10 mouse cellular contexts compared by ENCODE assay signal in the genomic region with DNA sequence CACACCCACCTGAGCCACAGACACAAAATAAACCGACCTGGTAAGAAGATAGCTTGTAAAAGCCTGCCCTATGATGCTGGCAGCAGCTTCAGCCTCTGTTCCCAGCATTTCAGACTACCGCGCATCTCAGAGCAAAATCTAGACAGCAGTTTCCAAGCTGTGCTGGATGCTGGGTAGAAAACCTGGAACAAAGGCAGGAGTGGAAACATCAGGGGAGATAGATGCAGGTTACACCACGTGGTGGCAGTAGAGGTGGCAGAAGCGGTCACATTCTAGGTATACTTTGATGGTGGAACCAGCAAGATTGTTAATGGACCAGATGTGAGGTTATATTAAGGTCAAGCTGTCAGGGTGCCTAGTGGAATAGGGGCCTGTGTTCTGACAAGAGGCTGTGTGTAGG. TPM values are rescaled to one million over a fixed set of nuclear protein-coding genes. Genes with fewer than 3 reads are reported as not detected.
DNase-seq lines count a peak whose midpoint lies in the region; ATAC-seq and TF ChIP-seq lines count a peak whose summit lies in the region.
"Had no signal": no experiment of that assay in that cellular context is flagged by ENCODE, and none has a peak within 500 bp of the region (broad histone marks: within the 10 kb centered on the region; RNA-seq: fewer than 3 reads in every experiment).

No protein-coding gene starts in this region.

- H3K9ac ChIP-seq in forebrain, embryonic 14.5 days (ENCODE audit: low read length), result no peak overlapping the region
- H3K9ac ChIP-seq in forebrain, embryonic 13.5 days, result no peak overlapping the region
- H3K9ac ChIP-seq in lung, embryonic 16.5 days (ENCODE audit: low read length), result no peak overlapping the region
- H3K9ac ChIP-seq: midbrain, embryonic 12.5 days had no signal

- TF ChIP-seq CTCF in lung, adult 2 months (IDR thresholded peaks at IDR 0.05; ENCODE audit: insufficient read depth, low read length), result no peak

- no peaks in the 10 kb centered on the region for H3K4me1 ChIP-seq in forebrain, embryonic 14.5 days (ENCODE audit: control insufficient read depth, insufficient read depth, low read length)
- H3K4me1 ChIP-seq in forebrain, embryonic 13.5 days, result no peaks in the 10 kb centered on the region
- no peaks in the 10 kb centered on the region for H3K4me1 ChIP-seq in lung, embryonic 16.5 days (replicated peaks; ENCODE audit: control insufficient read depth, insufficient read depth, low read length)
- H3K4me1 ChIP-seq in lung, adult 2 months (ENCODE audit: control insufficient read depth, insufficient read depth, low read length), result no peaks in the 10 kb centered on the region
- H3K4me1 ChIP-seq: midbrain, embryonic 12.5 days had no signal

- H3K36me3 ChIP-seq in forebrain, embryonic 14.5 days (ENCODE audit: control insufficient read depth, insufficient read depth, low read length), result peaks cover 91% of the 10 kb centered on the region
- H3K36me3 ChIP-seq in forebrain, embryonic 13.5 days (ENCODE audit: poor library complexity, severe bottlenecking), result peaks cover 94% of the 10 kb centered on the region
- H3K36me3 ChIP-seq in lung, embryonic 16.5 days (ENCODE audit: control insufficient read depth, insufficient read depth, low read length), result peaks cover 47% of the 10 kb centered on the region

- ATAC-seq in forebrain, embryonic 14.5 days, result no peak
- ATAC-seq in forebrain, embryonic 13.5 days, result no peak
- peak; percentile 12; the same call in 1 of the 2 replicates for ATAC-seq in lung, embryonic 16.5 days (ENCODE audit: low read depth)
- ATAC-seq in megakaryocyte progenitor cell, adult 5-6 weeks (replicated peaks; ENCODE audit: poor library complexity), result peak; percentile 39; the same call in 1 of the 2 replicates
- no peak for ATAC-seq in erythroblast, adult 5-6 weeks (replicated peaks; ENCODE audit: low FRiP score, poor library complexity, severe bottlenecking)

- no peak overlapping the region for H3K4me3 ChIP-seq in forebrain, embryonic 14.5 days (ENCODE audit: low read depth, low read length)
- no peak overlapping the region for H3K4me3 ChIP-seq in forebrain, embryonic 13.5 days
- H3K4me3 ChIP-seq in lung, embryonic 16.5 days (ENCODE audit: low read length), result no peak overlapping the region
- no peak overlapping the region for H3K4me3 ChIP-seq in lung, adult 2 months (replicated peaks; ENCODE audit: extremely low read depth, low read depth, low read length)
- H3K4me3 ChIP-seq: midbrain, embryonic 12.5 days had no signal

- no peaks in the 10 kb centered on the region for H3K9me3 ChIP-seq in forebrain, embryonic 14.5 days (replicated peaks; ENCODE audit: control insufficient read depth, low read length)
- H3K9me3 ChIP-seq in forebrain, embryonic 13.5 days (replicated peaks), result no peaks in the 10 kb centered on the region
- H3K9me3 ChIP-seq in lung, embryonic 16.5 days (ENCODE audit: control insufficient read depth, low read length), result no peaks in the 10 kb centered on the region
- H3K9me3 ChIP-seq: midbrain, embryonic 12.5 days had no signal

- no peak overlapping the region for H3K27ac ChIP-seq in forebrain, embryonic 14.5 days (ENCODE audit: low read depth, low read length)
- H3K27ac ChIP-seq in forebrain, embryonic 13.5 days, result no peak overlapping the region; the same call in 1 of the 2 replicates
- H3K27ac ChIP-seq in lung, embryonic 16.5 days (ENCODE audit: low read length), result no peak overlapping the region
- H3K27ac ChIP-seq: midbrain, embryonic 12.5 days had no signal

- DNase-seq in forebrain, embryonic 14.5 days (ENCODE audit: low spot score), result peak; percentile 20
- DNase-seq in lung, adult 2 months, result no peak
- DNase-seq in embryo, embryonic 10.5 days (ENCODE audit: low spot score), result peak; percentile 23
- DNase-seq in thymus, postnatal 10 days (ENCODE audit: low spot score in 2 of 2), result no peak
- DNase-seq: right cerebral cortex, postnatal 14 days had no signal

- H3K4me2 ChIP-seq in forebrain, embryonic 14.5 days (ENCODE audit: low read length), result no peak overlapping the region
- no peak overlapping the region for H3K4me2 ChIP-seq in forebrain, embryonic 13.5 days
- no peak overlapping the region for H3K4me2 ChIP-seq in lung, embryonic 16.5 days (ENCODE audit: low read depth, low read length)
- H3K4me2 ChIP-seq: midbrain, embryonic 12.5 days had no signal

- no peaks in the 10 kb centered on the region for H3K27me3 ChIP-seq in forebrain, embryonic 14.5 days (replicated peaks; ENCODE audit: control insufficient read depth, insufficient read depth, low read length)
- no peaks in the 10 kb centered on the region for H3K27me3 ChIP-seq in forebrain, embryonic 13.5 days
- no peaks in the 10 kb centered on the region for H3K27me3 ChIP-seq in lung, embryonic 16.5 days (ENCODE audit: control insufficient read depth, insufficient read depth, low read depth, low read length)
- H3K27me3 ChIP-seq: midbrain, embryonic 12.5 days had no signal

- WGBS in forebrain, embryonic 14.5 days, result 78% methylated on average over 5 of the region's 5 CpGs
- 81% methylated on average over 5 of the region's 5 CpGs for WGBS in forebrain, embryonic 13.5 days
- WGBS in lung, embryonic 16.5 days, result 63% methylated on average over 5 of the region's 5 CpGs
- 69% methylated on average over 5 of the region's 5 CpGs for WGBS in lung, adult 2 months

- TF ChIP-seq POLR2A in lung, adult 2 months (IDR thresholded peaks at IDR 0.05; ENCODE audit: borderline replicate concordance, extremely low read depth, low read depth, low read length), result no peak

RNA-seq across cellular contexts. Expression of gene Tef, which starts 17.5 kb away (rescaled TPM):
- 15.1 and 18.1 TPM in 2 replicates for polyA plus RNA-seq in forebrain, embryonic 14.5 days (2014; fragmentation: Nextera tagmentation; extraction: Ambion mirVana)
- polyA plus RNA-seq in forebrain, embryonic 13.5 days (2015; fragmentation: Nextera tagmentation; extraction: Ambion mirVana), result 24.2 and 24.9 TPM in 2 replicates
- 32.4 and 39.8 TPM in 2 replicates for polyA plus RNA-seq in lung, embryonic 16.5 days (2015; fragmentation: Nextera tagmentation; extraction: Ambion mirVana)
- 95.4 and 99.7 TPM in 2 replicates for polyA plus RNA-seq in lung, adult 2 months (2012; rRNA removed)
- total RNA-seq in megakaryocyte progenitor cell, adult 5-6 weeks (2015), result 4.9 and 5.1 TPM in 2 replicates
- total RNA-seq in megakaryocyte progenitor cell, adult 5-6 weeks (2017), result 10.4 and 11.0 TPM in 2 replicates
- 0.38 and 2.3 TPM in 2 replicates for total RNA-seq in erythroblast, adult 5-6 weeks (2015; ENCODE audit: low replicate concordance)
- 0.98 and 2.0 TPM in 2 replicates for total RNA-seq in erythroblast, adult 5-6 weeks (2017; ENCODE audit: low replicate concordance)

RNA-seq across cellular contexts. Expression of gene Rangap1, which starts 39.4 kb away (rescaled TPM):
- polyA plus RNA-seq in forebrain, embryonic 14.5 days (2014; fragmentation: Nextera tagmentation; extraction: Ambion mirVana), result 108 and 118 TPM in 2 replicates
- 141 and 160 TPM in 2 replicates for polyA plus RNA-seq in forebrain, embryonic 13.5 days (2015; fragmentation: Nextera tagmentation; extraction: Ambion mirVana)
- 94.6 and 95.7 TPM in 2 replicates for polyA plus RNA-seq in lung, embryonic 16.5 days (2015; fragmentation: Nextera tagmentation; extraction: Ambion mirVana)
- 19.7 and 26.5 TPM in 2 replicates for polyA plus RNA-seq in lung, adult 2 months (2012; rRNA removed)
- total RNA-seq in megakaryocyte progenitor cell, adult 5-6 weeks (2015), result 44.1 and 46.9 TPM in 2 replicates
- 106 and 129 TPM in 2 replicates for total RNA-seq in megakaryocyte progenitor cell, adult 5-6 weeks (2017)
- total RNA-seq in erythroblast, adult 5-6 weeks (2015; ENCODE audit: low replicate concordance), result 8.3 and 19.4 TPM in 2 replicates
- total RNA-seq in erythroblast, adult 5-6 weeks (2017; ENCODE audit: low replicate concordance), result 34.2 and 41.5 TPM in 2 replicates

RNA-seq across cellular contexts. Expression of gene Zc3h7b, which starts 39.9 kb away (rescaled TPM):
- 49.9 and 65.9 TPM in 2 replicates for polyA plus RNA-seq in forebrain, embryonic 14.5 days (2014; fragmentation: Nextera tagmentation; extraction: Ambion mirVana)
- polyA plus RNA-seq in forebrain, embryonic 13.5 days (2015; fragmentation: Nextera tagmentation; extraction: Ambion mirVana), result 41.5 and 44.3 TPM in 2 replicates
- 25.7 and 32.0 TPM in 2 replicates for polyA plus RNA-seq in lung, embryonic 16.5 days (2015; fragmentation: Nextera tagmentation; extraction: Ambion mirVana)
- 47.5 and 52.4 TPM in 2 replicates for polyA plus RNA-seq in lung, adult 2 months (2012; rRNA removed)
- 19.3 and 20.5 TPM in 2 replicates for total RNA-seq in megakaryocyte progenitor cell, adult 5-6 weeks (2015)
- 16.0 and 17.8 TPM in 2 replicates for total RNA-seq in megakaryocyte progenitor cell, adult 5-6 weeks (2017)
- total RNA-seq in erythroblast, adult 5-6 weeks (2015; ENCODE audit: low replicate concordance), result 2.5 and 3.1 TPM in 2 replicates
- 2.0 and 4.2 TPM in 2 replicates for total RNA-seq in erythroblast, adult 5-6 weeks (2017; ENCODE audit: low replicate concordance)

Comparison
In these comparisons a context has a peak if more than half of its experiments do, and no peak if none do; other contexts are left out.
1. ATAC-seq: peak in lung, embryonic 16.5 days (single experiment) and megakaryocyte progenitor cell, adult 5-6 weeks (single experiment); none in forebrain, embryonic 14.5 days (single experiment), forebrain, embryonic 13.5 days (single experiment) and erythroblast, adult 5-6 weeks (single experiment).
2. DNase-seq: peak in forebrain, embryonic 14.5 days (single experiment) and embryo, embryonic 10.5 days (single experiment); none in lung, adult 2 months (single experiment) and thymus, postnatal 10 days (0 of 2).